Mouse (Mus musculus) mesoderm, embryonic 11.5 days (tissue): Measurements from ENCODE around the gene Rufy2.

ENCODE experiments used
- DNase-seq: peaks from one replicate; pipeline ENCODE4 v3.0.0-alpha.2; 2012; ENCODE audit warnings: low read depth, low spot score

The Rufy2 gene

DNA sequence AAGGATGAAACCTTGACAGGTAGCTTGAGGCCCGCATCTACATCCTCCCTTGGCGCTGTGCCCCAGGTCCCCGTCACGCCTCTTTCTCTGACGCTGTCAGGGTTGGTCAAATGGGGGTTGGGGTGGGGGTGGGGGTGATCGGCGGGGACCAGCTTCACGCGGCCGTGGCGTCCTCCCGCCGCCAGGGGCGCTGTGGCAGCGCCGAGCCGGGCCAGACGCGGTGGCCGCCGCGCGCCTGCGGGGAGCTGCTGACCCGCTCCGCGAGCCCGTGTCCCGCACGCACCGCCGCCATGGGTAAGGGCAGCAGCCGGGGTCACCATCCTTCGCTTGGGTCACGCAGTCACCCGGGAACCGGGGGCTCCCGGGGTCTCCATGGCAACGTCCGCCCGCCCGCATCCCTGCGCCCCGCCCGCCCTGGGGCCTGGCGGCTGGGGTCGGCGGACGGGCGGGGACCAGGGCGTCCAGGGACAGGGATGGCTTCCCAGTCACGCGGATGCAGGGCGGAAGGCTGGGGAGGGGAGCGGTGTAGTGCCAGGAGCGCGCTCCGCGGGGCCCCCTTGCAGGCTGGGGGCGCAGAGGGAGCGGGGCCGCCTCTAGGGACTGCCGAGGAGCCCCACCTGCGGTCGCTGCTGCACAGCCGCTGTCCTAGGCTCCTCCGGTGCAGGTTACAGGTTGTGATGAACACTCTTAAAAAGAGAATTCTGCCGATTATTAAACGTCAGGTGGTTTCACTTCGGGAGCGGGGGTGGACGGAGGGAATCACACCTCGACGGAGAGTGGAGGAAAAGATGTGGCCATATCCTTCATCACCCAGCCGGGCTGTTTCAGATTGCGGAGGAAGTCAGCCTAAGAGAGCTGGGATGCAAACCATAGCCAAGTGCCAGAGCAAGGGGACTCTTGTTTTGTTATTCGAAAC, at the start of gene Rufy2:
Gene Rufy2 (plus strand): TSS at position 185 of the 916 bp plus-strand sequence.
- peak; percentile 89 for DNase-seq

DNA sequence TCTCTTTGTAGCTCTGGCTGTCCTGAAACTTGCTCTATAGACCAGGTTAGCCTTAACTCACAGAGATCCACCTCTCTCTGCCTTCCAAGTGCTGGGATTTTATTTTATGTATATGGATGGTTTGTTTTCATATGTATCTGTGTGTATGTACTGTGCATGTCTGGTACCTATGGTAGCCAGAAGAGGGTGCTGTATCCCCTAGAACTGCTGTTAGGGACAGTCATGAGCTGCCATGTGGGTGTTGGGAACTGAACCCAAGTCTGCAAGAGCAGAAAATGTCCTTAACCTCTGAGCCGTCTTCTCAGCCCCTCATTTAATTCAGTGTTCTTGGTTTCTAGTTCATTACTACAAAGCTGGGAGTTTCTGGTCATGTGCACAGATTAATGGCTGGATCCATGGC, 47.6 kb upstream of the Rufy2 start:
- no peak for DNase-seq

- no peak for DNase-seq
Observed at GRCm38 (mm10) chr10:62944975-62945580, 34.9 kb upstream of the Rufy2 start.

GRCm38 (mm10) chr10:62946738-62947471, 33.1 kb upstream of the Rufy2 start, which contains the start of gene Dna2:
TSS of gene Dna2 (plus strand) at chr10:62947026.
- DNase-seq, result peak; percentile 94

- no peak for DNase-seq
Observed at GRCm38 (mm10) chr10:62948551-62948950, 31.5 kb upstream of the Rufy2 start.

DNA sequence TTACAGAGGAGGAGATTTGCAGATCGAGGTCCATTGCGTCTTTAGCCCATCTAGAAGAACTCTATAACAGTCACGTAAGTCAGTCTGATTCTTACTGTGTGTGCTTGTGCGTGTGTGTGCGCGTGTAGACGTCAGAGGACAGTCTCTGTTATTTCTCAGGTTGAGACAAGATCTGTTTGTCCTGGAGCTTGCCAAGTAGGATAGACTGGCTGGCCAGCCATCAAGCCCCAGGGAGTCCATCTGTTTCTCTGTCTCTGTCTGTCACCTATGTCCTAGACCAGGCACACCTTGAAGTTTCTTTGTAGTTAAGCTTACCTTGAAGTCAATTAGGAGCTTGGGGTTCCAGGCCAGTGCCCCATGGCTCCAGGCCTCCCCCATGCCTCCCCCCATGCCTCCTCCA, 16.1 kb upstream of the Rufy2 start:
- no peak for DNase-seq

GRCm38 (mm10) chr10:62965796-62966195, 14.2 kb upstream of the Rufy2 start:
- no peak for DNase-seq

DNA sequence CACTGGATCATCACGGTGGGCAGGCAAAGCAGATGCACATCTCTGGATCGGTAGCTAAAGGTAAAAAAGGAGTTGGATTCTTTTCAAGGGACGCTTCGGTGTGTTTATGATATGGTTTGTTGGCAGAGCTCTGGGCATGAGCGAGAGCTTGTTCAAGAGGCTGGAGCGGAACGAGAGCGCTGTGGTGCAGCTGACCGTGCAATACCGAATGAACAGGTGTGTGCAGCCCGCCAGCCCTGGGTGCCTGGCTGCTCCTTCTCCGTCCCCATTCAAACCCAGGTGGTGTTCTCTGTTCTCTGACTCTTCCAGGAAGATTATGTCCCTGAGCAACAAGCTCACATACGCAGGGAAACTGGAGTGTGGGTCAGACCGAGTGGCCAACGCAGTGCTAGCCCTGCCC, 13.7 kb upstream of the Rufy2 start:
- no peak for DNase-seq

DNA sequence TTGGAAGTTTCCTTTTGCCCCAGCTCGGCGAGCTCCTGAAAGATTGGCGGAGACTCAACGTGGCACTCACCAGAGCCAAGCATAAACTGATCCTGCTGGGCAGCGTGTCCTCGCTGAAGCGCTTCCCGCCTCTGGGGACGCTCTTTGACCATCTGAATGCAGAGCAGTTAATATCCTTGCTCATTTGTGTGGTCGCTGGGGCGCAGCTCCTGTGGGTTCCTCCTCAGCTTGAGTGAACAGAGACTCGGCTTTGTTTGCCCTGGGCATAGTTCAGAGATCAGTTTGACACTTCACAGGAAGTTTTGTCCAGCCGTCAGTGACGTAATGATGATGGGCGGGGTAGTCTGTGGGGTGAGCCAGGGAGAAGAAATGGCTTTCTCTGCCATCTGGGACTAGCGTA, 8.2 kb upstream of the Rufy2 start:
- no peak for DNase-seq

DNA sequence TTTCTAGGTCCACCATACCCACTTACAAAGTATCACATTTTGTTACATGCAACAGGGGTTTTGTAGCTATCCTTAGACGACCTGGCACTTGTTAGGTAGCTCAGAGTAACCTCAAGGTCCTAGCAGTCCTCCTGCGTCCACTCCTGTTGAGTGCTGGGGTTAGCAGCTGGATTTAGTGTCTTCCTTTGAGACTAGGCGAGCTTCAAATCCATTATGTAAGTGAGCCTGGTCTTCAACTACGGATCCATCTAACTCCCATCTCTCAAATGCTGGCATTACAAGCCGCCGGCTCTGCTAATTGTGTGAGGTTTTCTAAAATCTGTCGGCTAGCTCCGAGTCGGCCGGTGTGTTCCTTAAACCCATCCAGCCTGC, 370 bp upstream of the Rufy2 start:
- no peak for DNase-seq

DNA sequence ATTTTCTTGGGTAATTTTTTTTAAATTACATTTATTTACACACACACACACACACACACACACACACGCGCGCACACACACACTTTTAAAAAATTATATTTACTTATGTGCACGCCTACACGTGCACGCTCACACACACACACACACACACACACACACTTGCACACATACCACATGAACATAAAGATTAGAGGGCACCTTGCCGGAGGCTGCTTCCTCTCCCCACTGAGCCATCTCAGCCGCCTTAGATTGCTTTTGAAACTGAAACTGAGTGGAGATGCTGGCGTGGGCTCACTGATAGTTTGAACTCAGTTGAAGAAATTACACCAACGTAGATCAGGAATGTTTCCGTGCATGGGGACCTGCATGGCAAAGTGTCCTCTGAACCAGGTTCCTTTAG, 4.0 kb downstream of the Rufy2 start:
- no peak for DNase-seq

DNA sequence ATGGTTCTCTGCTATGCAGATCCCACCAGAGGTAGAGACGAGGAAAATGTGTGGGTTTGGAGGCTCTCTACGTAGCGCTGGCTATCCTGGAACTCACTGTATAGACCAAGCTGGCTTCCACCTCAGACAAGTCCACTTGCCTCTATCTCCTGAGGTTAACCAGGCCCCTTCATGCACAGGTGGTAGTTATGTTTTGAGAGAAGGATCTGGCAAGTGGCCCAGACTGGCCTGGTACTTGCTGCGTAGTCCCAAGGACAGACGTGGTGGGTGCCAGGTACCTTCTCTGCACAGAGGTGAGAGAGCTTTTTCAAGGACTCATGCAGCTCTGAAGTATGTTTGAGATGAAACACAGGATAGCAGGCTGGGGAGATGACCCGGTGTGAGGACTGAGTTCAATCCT, 4.5 kb downstream of the Rufy2 start:
- no peak for DNase-seq

DNA sequence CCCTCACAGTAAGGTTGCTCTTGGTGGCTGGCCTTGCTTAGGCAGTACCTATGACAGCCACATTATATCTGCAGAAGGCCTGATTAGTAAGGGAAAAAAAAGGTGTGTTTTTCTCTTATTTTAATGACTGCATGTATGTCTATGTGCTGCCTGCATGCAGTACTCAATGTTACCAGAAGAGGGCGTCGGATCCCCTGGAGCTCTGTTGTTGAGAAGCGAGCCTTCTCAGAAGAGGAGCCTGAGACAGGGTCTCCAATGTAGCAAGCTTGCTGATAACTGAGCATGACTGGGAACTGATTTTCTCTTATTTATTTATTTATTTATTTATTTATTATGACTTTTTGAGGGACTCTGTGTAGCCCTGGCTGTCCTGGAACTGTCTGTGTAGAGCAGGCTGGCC, 7.3 kb downstream of the Rufy2 start:
- DNase-seq, result peak; percentile 50

DNA sequence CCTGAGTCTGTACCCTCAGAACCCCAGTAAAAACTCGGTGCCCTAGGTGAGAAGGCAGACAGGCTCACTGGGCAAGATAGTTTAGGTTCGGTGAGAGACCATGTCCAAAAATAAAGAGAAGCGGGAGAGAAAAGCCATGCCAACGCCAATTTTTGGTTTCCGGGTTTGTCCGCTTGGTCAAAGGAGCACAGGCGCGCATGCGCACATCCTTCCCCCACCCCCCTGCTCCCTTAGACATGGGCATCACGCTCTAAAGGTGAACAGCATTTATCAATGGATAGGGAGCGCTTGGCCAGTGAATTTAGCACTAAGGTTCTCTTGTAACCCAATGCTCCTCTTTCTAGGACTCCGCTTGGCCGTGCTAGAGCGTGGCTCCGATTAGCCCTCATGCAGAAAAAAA, 10.6 kb downstream of the Rufy2 start:
- no peak for DNase-seq

DNA sequence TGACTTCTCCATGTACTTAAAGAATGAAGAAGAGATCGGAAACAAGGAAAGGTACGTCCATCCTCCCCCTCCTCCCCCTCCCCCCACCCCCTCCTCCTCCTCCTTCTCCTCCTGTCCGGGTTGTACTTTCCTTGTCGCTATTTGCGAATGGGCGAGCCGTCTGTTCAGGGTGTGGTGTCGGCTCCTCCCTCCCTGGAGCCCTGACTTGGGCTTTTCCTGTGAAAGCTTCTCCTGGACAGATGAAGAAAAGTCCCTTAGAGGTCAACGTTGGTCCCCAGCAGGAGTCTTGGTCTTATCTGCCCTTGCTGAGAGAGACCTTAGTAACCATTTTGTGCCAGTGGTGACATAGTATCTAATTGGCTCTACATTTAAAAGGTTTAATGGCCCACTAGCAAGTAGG, 14.0 kb downstream of the Rufy2 start:
- no peak for DNase-seq

DNA sequence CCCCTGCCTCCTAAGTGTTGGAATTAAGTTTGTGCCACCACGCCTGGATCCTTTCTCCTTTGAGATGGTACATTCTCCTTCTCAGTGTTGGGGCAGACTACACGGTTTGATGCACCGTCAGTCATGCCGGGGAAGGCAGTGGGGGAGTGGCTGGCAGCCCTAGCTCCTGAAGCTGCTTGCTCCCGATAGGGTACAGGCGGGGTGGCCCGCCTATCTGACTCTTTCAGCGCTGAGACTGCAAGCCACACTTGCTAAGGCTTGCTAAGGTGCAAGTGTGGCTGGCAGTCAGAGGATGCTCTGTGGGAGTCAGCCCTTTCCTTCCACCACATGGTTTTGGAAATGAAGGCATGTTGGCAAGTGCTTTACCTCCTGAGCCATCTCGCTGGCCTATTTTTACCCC, 20.6 kb downstream of the Rufy2 start:
- no peak for DNase-seq

DNA sequence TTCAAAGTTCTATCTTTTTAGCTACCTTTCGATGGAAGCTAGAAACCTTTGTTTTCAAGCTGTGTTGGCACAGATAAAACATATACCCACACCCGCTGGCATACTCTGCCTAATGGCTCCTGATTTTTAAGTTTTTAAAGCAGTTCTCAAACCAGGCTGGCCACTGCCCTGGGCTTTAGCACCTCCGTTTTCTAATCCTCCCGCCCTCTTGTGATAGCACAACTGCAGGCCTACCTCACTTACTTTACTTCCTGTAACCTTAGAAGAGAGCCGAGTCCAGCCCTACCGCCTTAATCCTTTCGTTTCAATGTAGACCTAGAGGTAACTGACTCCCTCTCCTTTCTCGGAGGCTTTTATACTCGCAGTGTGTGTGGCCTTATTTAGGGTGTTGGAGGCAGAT, 23.2 kb downstream of the Rufy2 start:
- no peak for DNase-seq

DNA sequence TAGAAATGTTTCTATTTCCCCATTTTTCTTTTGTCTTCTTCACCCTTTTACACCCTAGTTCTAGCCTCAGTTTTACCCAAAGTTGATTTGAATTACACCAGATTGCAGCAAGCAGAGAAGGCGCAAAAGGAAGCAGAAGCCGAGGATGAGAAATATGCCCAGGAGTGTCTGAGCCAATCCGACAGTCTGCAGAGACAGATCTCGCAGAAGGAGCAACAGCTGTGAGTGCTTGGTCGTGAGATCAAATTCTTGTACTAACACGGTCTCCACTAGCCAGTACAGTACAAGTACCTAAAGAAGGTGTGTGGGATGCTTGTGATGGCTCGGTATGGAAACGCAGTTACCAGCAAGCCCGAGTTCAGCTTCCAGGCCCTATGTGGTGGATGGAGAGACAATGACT, 24.5 kb downstream of the Rufy2 start:
- DNase-seq, result no peak

GRCm38 (mm10) chr10:63008193-63008592, 28.2 kb downstream of the Rufy2 start:
- DNase-seq, result no peak

DNA sequence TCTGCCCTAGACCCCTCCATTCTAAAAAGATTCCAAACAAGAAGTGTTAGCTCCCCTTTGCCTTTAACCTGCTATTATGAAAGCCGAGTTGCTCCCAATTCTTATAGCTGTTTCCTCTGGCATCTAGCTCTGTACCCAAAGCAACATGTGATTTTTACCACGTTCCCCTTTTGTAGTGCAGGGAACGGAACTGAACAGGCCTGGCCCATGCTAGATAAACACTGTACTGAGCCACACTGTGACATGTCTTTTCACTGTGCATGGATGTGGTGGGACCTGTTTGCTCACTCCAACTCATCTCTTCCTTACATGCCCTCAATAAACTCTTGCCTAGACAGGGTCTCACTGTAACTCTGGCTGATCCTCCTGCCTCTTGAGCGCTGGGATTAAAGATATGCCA, 30.2 kb downstream of the Rufy2 start:
- no peak for DNase-seq

DNA sequence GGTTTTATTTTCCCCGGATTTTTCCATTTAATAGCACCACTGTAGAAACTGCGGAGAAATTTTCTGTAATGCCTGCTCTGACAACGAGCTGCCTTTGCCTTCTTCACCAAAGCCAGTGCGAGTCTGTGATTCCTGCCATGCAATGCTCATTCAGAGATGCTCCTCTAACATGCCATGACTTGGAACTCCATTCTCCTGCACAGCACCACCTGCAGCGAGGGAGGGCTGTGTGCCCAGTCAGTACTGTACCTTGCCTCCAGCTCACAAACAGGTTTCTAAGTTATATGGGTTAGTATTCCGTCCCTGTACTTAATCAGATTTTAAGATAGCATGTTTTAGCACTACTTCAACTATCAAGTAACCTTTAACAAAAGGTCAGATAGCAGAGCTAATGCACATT, 31.5 kb downstream of the Rufy2 start:
- DNase-seq, result no peak

- no peak for DNase-seq
Observed at GRCm38 (mm10) chr10:63013476-63013875, 33.5 kb downstream of the Rufy2 start.

DNA sequence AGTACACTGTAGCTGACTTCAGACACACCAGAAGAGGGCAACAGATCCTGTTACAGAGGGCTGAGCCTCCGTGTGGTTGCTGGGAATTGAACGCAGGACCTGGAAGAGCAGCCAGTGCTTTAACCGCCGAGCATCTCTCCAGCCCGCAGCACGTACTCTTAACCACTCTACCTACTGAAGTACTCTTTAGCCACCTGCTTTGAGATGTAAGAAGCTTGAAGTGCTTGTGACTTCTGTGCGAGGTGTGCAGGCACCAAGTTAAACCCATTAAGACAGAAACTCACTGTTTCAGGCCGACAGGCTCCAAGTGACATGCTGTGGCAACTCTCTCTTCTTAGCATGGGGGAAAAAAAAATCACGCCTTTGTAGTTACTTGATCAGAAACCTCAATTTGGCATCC, 34.1 kb downstream of the Rufy2 start:
- no peak for DNase-seq
